Mouse (Mus musculus) bone marrow macrophage, adult 2 months (primary cell): ENCODE data around the gene Sfi1. TPM values are rescaled to one million over a fixed set of nuclear protein-coding genes. Genes with fewer than 3 reads are reported as not detected.

Source experiments
- H3K27ac ChIP-seq: 2 replicates; pipeline ENCODE4 v1.5.1; 2012; ENCODE audit warnings: low read depth, low read length; ENCODE audit not compliant: insufficient read depth
- H3K4me1 ChIP-seq: 2 replicates; pipeline ENCODE4 v1.6.1; 2012; ENCODE audit warnings: low read length; ENCODE audit not compliant: control insufficient read depth, insufficient read depth
- H3K4me3 ChIP-seq: 2 replicates; pipeline ENCODE4 v1.5.1; 2012; ENCODE audit warnings: mild to moderate bottlenecking, low read length, moderate library complexity; ENCODE audit not compliant: insufficient read depth
- CTCF ChIP-seq: IDR thresholded peaks from 2 replicates; pipeline ENCODE4 v1.5.1; 2012; ENCODE audit warnings: low read depth, mild to moderate bottlenecking, low read length, moderate library complexity
- POLR2A ChIP-seq: IDR thresholded peaks from 2 replicates; pipeline ENCODE4 v1.6.1; 2012; ENCODE audit warnings: mild to moderate bottlenecking, low read depth, low read length, borderline replicate concordance
- polyA plus RNA-seq: library from polyadenylated mRNA; stranded (reverse); fragments of >200 nt; gene quantifications from 2 replicates; pipeline ENCODE4 v1.2.4, GENCODE M21; 2012; ENCODE audit not compliant: missing spikeins, insufficient read depth, insufficient read length

Gene Sfi1
- 23.2 and 25.8 TPM in 2 replicates for polyA plus RNA-seq

DNA sequence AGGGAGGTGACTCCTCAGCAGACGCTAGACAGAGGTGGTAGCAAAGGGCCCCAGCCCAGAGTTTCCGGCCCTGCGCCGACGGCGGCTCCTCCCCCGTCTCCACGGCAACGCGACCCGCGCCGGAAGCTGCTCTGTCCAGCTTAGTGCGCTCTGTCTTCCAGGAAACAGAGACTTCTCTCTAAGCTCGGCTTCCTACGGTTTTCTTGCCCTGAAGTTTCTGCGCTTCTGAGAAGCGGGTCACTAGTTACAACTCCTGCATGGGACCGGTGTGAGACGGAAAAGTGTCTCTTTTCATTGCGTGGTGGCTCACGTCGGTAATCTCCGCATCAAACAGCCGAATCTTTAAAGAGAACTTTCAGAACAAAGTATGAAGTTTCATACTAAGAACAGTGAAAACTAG is at the start of gene Sfi1:
TSS of gene Sfi1 (minus strand) at position 101 of the 400 bp plus-strand sequence.
- no peak within 1 kb of the TSS for H3K27ac ChIP-seq
- TF ChIP-seq POLR2A = no peak
- no peak for TF ChIP-seq CTCF
- H3K4me1 ChIP-seq = no peaks in the 10 kb centered on the region
- no peak within 1 kb of the TSS for H3K4me3 ChIP-seq

DNA sequence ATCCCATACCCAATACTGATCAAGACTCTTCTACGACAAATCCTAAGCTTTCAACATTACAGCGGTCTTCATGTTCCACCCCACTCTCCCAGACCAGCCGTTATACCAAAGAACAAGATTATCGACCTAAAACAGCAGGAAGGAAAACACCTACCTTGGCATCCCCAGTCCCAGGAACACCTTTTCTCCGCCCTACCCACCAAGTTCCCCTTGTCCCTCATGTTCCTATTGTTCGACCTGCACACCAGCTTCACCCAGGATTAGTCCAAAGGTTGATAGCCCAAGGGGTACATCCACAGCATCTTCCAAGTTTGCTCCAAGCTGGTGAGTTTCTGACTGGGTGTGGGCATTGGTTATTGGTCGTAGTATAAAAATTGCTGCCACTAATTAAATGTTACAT is 49.1 kb upstream of the Sfi1 start:
- Histone ChIP-seq H3K27ac (no peak overlapping the region), H3K4me3 (no peak overlapping the region), H3K4me1 (peaks cover 8% of the 10 kb centered on the region)
- TF ChIP-seq CTCF = no peak
- TF ChIP-seq POLR2A = no peak

DNA sequence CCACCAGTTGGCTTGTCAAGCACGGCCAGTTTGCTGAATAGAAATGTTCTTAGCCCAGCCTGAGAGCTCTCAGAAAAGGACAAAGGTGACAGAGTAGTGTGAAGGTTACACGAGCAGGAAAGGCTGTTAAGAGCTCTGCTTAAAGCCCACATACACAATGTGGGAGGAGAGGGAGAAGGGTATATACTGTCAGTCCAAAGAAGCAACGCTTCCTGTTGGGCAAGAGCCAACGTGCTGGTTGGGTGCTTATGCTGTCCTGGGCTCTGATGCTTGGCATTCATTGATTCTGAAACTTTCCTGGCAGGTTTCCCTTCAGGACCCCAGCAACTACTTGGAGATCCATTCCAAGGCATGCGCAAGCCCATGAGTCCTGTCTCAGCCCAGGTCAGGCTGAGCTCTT is 42.0 kb upstream of the Sfi1 start:
- TF ChIP-seq POLR2A (no peak), CTCF (no peak)
- H3K4me1 ChIP-seq = peaks cover 38% of the 10 kb centered on the region
- H3K4me3 ChIP-seq = no peak overlapping the region
- H3K27ac ChIP-seq = no peak overlapping the region

DNA sequence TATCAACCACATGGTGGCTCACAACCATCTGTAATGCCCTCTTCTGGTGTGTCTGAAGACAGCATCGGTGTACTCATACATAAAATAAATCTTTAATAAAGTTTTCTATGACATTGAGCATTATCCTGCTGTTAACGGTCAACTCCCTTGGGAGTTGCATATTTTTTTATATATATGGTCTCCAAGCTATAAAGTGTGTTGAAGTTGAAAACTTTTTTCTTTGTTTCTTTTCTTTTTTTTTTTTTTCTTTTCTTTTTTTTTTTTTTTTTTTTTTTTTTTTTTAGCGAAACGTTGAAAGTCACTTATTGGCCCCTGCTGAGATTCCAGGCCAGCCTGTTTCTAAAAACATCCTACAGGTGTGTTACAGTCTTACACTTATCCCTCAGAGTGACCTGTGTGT is 40.4 kb upstream of the Sfi1 start:
- TF ChIP-seq POLR2A = no peak
- TF ChIP-seq CTCF = no peak

DNA sequence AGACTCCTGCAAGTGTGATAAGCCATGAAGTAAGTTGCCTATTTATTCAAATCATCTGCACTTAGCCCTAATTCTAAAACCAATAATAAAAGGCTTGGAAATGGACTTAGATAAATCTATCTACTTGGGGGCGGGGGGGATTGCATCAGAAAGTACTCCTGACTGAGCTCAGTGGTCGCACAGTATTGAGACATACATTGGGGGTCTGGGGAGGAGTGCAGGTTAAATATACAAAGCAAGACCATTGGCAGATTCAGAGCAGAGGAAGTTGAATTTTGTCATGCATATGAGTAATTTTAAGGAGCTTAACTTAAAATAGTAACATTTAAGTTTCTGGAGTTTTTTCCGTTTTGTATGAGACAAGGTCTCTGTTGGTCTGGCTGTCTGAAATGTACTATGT is 39.0 kb upstream of the Sfi1 start:
- TF ChIP-seq POLR2A (no peak), CTCF (no peak)
- no peak overlapping the region for H3K4me3 ChIP-seq
- peaks cover 41% of the 10 kb centered on the region for H3K4me1 ChIP-seq
- peak overlapping the region; percentile 72 for H3K27ac ChIP-seq

More for the DNA sequence above, 40.4 kb upstream of the Sfi1 start:
- Histone ChIP-seq H3K27ac (no peak overlapping the region), H3K4me1 (peaks cover 39% of the 10 kb centered on the region), H3K4me3 (no peak overlapping the region)

DNA sequence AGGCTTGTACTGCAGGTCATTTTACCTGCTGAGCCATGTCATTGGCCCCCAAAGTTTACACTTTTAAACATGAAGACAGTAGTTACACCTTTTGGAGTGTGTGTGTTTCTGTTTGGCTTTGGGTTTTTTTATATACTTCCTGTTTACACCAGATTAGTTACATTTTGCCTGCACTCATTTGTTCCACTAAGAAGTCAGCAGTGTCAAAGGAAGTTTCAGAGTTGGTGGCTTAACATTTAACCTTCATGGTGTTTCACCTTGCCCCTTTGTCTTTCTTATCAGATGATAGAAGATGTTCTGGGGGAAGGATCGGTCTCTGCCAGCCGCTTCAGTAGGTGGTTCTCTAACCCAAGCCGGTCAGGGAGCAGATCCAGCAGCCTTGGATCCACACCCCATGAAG is 33.9 kb upstream of the Sfi1 start:
- TF ChIP-seq POLR2A (no peak), CTCF (no peak)
- Histone ChIP-seq H3K4me3 (no peak overlapping the region), H3K27ac (no peak overlapping the region), H3K4me1 (peaks cover 13% of the 10 kb centered on the region)

DNA sequence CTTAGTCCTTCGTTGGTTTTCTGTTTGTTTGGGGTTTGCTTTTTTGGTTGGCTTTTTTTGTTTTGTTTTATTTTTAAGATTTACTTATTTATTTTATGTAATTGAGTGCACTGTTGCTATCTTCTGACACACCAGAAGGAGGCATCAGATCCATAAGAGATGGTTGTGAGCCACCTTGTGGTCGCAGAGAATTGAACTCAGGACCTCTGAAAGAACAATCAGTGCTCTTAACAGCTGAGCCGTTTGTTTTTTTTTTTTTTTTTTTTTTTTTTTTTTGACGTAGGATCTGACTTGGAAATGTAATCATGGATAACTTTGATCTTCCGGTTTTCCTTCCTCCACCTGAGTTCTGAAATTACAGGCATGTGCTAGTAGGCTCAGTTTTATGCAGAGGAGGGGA is 29.8 kb upstream of the Sfi1 start:
- Histone ChIP-seq H3K27ac (no peak overlapping the region), H3K4me1 (no peaks in the 10 kb centered on the region), H3K4me3 (no peak overlapping the region)
- TF ChIP-seq CTCF (no peak), POLR2A (no peak)

DNA sequence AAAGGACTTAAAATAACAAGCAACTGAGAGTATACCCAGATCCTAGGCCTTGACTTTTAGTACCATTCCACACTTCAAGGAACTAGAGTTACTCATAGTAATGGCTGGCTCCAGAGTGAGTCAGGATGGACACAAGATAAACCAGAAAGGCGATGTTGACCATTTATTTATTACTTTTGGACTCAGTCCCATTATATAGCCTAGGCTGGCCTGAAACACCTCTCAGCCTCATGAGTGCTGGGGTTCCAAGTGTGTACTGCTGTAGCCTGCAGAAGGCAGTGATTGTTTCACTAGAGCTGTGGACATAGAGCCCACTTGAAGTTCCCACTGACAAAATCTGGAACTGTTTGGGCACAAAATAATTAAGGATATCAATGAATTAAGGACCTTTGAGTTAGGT is 19.3 kb upstream of the Sfi1 start:
- no peak for TF ChIP-seq CTCF
- H3K4me3 ChIP-seq = no peak overlapping the region
- H3K27ac ChIP-seq = no peak overlapping the region
- H3K4me1 ChIP-seq = no peaks in the 10 kb centered on the region

DNA sequence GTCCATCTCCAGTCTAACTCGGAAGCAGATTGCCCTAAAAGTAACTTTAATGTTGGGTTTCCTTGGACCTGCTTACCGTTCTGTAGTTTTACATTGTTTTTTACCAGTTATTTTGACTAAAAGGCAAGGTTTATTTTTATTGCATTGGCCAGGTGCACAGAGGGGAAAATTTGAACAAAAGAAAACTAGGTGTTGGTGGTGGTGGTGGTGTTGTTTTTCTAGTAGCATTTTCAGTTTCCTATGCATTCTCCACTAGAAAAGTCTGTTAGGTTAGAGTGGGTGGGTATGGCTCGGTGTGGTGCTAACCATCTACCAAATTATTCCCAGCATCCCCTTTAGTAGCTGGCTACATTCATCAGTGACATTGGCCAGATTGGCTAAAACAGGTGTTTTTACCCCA is 13.5 kb upstream of the Sfi1 start:
- Histone ChIP-seq H3K27ac (no peak overlapping the region), H3K4me1 (no peaks in the 10 kb centered on the region; the same call in 1 of the 2 replicates), H3K4me3 (no peak overlapping the region)
- TF ChIP-seq POLR2A = no peak
- no peak for TF ChIP-seq CTCF

DNA sequence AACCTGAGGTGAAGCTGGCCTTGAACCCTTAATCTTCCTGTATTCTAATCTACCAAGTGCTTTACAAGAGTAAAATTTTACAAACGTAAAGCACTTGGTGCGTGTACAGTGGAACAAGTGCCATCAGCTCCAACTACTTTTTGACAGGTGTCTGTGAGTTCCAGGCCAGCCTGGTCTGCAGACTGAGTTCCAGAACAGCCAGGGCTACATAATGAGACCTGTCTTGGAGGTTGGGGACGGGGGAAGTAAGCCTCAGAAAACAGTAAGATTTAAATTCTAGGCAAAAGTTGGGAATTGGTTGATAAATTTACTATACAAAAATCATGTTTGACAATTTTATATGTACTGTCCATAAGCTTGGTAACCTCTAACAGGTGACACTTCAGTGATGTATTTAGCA is 11.9 kb upstream of the Sfi1 start:
- Histone ChIP-seq H3K27ac (no peak overlapping the region), H3K4me3 (no peak overlapping the region), H3K4me1 (no peaks in the 10 kb centered on the region; the same call in 1 of the 2 replicates)
- TF ChIP-seq CTCF = no peak
- TF ChIP-seq POLR2A = no peak

DNA sequence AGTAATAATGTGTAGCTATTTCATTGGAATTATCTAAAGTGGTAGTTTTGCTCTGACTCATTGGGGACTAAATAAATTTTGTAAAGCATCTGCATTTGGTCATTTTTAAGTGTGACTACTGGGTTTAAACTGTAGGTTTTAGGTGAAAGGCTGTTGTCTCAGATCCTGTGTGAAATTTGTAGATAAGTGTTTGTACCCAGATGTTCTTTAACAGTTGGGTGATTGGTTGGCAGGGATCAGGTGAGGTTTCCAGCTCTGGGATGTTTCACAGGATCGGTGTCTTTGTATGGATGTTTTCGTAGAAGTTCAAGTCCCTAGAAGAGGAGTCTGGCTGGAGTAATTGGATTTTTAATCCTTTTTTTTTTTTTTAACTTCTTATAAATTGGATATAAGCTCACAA is 10.5 kb upstream of the Sfi1 start:
- H3K4me3 ChIP-seq = peak overlapping the region; percentile 31; the same call in 1 of the 2 replicates
- H3K27ac ChIP-seq = no peak overlapping the region
- H3K4me1 ChIP-seq = no peaks in the 10 kb centered on the region; the same call in 1 of the 2 replicates
- TF ChIP-seq CTCF = no peak
- TF ChIP-seq POLR2A = no peak
